Mouse (Mus musculus) ES-E14 (cell line): ENCODE results near the gene Zfp952.

ENCODE experiments used
- CHD2 ChIP-seq: IDR thresholded peaks from 2 replicates; pipeline ENCODE4 v1.6.1; 2014; ENCODE audit warnings: mild to moderate bottlenecking, low read depth, low read length, inconsistent platforms
- HCFC1 ChIP-seq: IDR thresholded peaks from 2 replicates; pipeline ENCODE4 v1.6.1; 2012; ENCODE audit warnings: low read length, inconsistent platforms, borderline replicate concordance; ENCODE audit not compliant: insufficient read depth
- MAFK ChIP-seq: IDR thresholded peaks from 2 replicates; pipeline ENCODE4 v1.6.1; 2014; ENCODE audit warnings: mild to moderate bottlenecking, low read depth, low read length, inconsistent platforms; ENCODE audit not compliant: insufficient read depth
- ZC3H11A ChIP-seq: IDR thresholded peaks from 2 replicates; pipeline ENCODE4 v1.6.1; 2012; ENCODE audit warnings: low read depth, mild to moderate bottlenecking, inconsistent platforms, low read length, borderline replicate concordance

- no peak for TF ChIP-seq CHD2
- no peak for TF ChIP-seq HCFC1
- TF ChIP-seq MAFK: no peak
- no peak for TF ChIP-seq ZC3H11A
These were observed 27.7 kb upstream of the Zfp952 start for GRCm38 (mm10) chr17:32965253-32965622.
